Mouse (Mus musculus) neural tube, embryonic 10.5 days (tissue): Measurements from ENCODE around the gene Minos1.

ENCODE experiments used
- DNase-seq: peaks from one replicate; pipeline ENCODE4 v3.0.0-alpha.2; 2017; ENCODE audit warnings: low spot score; ENCODE audit errors: extremely low spot score

Minos1 gene

DNA sequence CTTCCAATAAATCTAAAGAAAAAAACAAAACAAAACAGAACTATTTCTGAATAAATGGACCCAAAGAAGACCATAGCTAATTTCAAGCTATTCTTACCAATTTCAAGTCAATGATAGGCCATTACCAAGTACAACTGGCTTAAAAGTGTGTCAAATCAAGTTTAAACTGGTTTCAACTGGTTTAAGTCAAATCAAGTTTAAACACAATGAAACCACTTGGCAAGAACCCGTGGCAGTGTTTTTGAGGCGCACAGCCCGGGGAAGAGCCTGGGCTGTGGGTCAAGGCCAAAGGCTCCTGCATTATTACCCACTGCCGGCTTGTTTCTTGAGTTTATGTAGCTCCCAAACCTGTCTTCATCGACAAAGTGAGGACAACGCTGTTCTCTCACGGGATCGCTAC is 30.6 kb downstream of the Minos1 start:
- no peak for DNase-seq

DNA sequence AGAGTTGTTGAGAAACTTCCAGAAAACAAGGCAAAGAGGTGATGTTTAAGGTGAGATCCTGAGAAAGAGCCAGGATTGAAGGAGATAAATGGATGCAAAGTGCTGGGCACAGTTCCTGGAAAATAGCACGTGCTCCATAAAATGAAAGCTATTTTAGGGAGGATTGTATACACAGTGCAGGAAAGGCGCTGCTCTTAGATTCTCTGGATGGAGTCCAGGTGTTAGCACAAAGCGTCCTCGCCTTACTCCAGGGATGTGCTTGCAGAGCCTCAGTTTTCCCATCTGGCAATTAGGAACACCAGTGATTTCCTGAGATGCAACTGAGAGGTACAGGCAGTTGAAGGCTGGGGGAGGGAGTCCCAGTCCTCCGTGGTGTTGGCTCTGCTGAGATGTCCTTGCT is 34.7 kb downstream of the Minos1 start:
- DNase-seq: no peak

DNA sequence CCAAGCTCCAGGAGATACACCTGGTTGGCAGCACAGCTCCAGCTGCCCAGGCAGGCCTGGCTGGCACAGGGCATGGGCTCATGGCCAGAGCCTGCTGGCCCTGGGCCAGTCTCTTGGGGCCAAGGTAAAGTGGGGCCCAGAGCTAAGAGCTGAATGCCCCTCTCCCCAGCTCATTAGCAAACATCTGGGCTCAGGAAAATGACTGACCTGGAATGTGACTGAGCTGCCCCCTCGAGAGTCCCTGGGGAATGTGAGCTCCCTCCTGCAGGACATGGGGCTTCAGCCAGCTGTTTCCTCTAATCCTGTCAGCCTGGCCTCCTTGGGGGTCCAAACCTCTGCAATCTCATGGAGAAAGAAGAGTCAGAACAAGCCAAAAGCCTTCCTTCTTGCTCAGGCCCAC is 35.5 kb downstream of the Minos1 start:
- DNase-seq: no peak

DNA sequence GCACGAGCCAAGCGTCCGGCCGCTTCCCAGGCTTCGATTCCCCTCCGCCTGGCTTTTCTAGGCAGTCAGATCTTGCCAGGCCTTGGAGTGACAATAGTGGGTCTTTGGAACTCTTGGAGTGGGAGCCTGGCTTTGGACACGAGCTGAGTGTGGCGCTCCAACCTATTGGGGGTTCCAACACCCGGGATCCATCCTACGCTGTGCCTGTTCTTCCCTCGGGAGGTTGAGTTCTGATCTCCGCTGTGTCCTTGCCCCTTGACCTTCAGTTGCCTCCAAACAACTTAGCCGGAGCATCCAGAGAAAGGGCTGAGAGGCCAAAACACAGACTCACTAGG is 37.8 kb downstream of the Minos1 start:
- DNase-seq: no peak

DNA sequence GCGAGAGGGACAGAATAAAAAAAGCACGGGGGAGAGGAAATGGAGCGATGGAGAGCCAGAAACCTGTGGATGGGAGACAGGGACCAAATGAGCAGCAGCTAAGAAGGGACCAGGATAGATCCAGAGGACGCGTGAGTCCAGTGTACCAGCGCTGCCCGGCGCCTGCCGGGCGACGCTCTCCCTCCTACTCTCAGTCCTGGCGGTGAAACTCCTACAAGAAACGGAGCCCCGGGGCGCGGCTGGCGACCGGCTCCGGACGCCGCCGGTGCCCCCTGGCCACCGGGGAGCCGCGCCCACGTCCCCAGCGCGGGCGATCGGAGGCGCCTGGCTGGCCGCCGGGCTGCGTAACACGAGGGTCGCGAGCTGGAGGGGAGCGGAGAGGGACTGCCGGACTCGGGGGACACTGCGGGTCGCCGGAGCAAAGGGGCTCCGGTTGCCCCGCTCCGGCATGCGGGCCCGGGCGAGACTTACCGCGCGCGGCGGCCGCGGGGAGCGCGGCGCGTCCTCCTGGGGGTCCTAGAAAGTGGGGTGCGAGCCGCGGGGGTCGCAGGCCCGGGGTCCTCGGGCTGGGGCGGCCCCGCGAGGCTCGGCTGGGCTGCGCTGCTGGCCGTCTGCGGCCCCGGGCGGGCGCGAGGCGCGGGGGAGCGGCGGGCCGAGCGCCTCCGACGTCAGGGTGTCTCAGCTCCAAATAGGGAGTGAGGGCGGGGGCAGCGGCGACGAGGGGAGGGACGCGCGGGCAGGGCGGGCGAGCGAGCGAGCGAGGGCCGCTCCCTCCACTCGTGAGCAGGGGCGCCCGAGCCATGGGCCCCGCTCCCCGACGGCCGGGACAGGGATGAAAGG is 38.3 kb downstream of the Minos1 start, which contains the start of gene Nbl1:
TSS of gene Nbl1 (minus strand) at position 638 of the 840 bp plus-strand sequence.
- peak; percentile 55 for DNase-seq

DNA sequence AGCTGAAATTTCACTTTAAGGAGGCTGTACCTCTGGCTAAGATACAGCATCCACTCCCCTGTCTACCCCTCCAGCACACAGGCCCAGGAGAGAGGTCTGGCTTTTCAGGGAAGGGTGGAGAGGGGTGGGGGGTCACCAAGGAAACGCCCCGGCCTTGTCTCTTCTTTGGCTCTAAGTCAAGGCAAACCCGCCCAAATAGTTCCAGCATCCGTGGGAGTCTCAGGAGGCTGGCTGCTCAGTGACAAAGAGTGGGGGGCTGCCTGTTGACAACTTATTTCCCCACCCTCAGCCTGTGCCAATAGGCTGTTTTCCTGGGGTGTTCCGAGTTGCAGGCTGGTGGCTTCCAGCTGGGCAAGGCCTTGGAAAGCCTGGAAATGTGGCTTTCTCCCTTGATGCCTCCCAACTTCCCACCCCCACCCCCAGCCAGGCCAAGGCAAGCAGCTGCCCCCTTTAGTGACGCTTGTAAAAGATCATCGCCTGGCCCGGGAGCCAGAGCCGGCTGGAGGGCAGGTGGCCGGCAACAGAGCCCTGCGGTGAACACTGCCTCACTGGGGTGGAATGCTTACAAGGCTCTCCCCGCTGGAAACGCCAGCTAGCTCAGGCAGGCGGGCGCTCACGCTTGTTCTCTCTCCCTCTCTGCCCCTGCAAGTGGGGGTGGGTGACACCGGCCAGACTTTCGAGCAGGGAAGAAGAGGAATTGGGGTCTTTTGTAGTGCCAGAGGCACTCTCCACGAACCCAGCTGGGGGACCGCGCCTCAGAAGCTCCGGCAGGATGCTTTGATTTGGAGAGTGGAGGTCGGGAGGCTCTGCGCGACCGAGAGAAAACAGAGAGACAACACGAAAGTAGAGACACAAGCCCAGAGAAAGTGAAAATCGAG is 39.2 kb downstream of the Minos1 start:
- peak; percentile 65 for DNase-seq

DNA sequence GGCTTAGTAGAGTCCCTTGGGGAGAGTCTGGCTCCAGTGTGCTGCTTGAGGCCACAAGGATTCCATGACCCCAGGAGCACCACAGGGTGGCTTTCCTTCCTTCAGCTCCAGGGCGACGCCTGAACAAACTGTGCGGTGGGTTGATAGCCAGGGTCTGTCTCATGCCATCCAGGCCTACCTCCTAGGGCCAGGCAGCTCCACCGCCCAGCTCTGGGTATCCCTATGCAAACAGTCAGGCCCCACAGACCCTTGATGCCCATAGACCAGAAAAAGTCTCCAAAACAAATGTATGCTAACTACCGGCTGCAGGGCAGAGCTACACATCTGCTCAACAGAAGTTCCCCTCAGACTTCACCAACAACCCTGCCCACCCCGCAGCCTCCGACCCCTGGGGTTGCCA is 39.8 kb downstream of the Minos1 start:
- peak; percentile 43 for DNase-seq

DNA sequence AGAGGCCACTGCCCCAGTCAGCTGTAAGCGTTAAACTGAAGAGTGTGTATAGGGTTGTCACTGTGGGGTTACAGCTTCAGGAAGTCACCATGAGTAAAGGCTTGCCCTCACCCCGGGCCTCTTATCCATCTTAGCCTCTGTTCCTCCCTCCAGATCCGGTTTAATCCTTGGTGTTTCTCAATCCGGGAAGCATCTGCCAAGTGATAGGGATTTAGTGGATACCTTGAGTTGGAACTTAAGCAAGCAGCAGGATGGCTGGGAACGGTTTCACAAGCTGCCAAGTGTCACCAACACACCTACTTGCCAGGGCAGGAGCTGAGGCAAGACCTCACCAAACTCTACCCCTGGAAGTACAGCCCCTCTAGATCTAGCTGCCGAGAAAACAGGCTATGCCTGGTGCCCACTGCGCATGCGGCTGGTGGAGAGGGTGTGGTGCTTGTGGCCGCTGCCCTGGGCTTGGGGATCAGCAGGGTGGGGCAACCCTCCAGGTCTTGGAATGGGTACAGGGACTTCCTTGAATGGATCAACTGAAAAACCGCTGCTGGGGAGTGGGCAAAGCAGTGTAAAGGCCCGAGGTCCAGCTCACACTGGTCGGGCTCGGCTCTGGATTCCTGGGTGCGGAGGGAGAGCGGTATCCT is 40.5 kb downstream of the Minos1 start:
- DNase-seq: no peak

DNA sequence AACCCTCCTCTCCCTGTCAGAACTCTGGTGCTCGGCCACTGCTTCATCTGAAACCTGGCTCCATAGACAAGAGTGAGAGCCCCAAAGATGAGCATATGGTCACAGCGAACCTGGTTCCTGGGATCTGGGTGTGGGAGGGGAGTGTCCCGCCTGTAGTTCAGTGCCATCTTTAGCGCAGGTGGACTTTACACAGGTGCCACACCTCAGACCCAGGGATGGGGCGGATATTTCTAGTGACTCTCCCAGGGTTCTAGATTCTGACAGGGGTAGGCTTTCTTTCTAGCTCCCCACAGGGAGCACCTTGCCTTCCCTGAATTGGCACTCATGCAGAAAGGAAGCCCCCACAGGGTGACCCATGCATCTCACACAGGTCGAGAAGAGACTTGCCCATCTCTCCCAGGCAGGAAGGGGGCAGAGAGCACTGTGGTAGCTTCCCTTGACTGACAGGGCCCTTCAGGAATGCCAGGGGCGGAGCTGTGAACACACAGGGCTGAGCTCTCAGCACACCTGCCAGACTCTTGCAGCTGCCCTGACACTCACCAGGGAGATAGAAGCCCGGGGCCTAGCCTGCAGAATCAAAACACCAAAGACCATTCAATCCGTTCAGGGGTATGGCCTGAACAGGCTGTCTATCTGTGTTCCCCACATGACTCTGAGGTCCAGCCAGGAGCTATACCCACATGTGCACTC is 41.8 kb downstream of the Minos1 start:
- no peak for DNase-seq

DNA sequence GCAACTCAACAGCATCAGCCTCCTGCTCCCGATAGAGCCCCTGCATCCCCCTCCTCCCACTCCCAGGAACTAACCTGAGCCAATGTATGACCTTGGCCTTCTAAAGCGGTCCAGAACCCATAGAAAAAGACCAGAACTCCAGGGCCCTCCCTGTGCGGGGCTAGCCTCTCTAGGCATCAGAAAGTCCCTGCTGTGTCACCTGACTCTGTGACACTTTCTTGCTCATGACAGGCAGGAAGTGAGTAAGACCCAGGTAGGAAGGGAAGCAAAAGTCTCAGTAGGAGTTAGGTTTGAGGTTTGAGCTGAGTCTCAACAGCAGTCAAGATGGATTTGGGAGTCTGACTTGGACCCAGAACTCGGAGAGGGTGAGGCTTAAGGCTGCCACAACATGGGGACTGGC is 43.9 kb downstream of the Minos1 start:
- DNase-seq: no peak

DNA sequence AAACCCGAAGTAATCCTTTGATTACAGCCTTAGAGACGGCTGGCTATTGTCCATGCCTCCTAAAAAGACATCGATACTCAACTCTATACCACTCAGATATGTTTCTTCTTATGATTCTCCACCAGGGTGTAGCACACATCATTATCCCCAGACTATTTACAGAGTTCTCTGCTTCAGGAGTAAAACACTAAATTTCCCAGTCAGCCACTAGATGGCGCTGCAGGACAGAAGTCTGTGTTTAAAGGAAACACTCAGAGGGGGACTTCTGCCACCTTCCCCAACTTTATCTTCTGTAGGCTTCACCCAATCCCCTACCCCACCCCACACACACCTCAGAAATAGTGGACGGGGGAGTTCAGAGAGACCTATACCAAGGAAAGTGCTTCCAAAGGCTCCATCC is 44.9 kb downstream of the Minos1 start:
- DNase-seq: peak; percentile 88

DNA sequence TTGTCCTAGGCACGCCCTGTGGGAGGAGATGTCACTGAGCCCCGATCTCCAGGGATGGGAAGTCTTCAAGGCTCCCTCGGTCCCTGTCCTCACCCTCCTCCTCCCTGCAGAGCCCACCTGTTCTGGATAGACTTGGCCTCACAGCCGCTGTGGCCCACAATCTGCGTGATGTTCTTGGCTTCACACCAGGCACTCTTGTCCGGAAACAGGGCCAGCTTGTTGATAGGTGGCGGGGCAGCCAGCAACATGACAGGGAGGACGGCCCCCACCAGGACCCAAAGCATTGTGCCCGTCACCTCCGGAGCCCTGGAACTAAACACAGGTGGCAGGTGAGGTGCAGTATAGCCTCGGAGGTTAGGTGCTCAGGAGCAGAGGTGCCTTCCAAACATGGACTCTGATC is 45.6 kb downstream of the Minos1 start:
- no peak for DNase-seq

DNA sequence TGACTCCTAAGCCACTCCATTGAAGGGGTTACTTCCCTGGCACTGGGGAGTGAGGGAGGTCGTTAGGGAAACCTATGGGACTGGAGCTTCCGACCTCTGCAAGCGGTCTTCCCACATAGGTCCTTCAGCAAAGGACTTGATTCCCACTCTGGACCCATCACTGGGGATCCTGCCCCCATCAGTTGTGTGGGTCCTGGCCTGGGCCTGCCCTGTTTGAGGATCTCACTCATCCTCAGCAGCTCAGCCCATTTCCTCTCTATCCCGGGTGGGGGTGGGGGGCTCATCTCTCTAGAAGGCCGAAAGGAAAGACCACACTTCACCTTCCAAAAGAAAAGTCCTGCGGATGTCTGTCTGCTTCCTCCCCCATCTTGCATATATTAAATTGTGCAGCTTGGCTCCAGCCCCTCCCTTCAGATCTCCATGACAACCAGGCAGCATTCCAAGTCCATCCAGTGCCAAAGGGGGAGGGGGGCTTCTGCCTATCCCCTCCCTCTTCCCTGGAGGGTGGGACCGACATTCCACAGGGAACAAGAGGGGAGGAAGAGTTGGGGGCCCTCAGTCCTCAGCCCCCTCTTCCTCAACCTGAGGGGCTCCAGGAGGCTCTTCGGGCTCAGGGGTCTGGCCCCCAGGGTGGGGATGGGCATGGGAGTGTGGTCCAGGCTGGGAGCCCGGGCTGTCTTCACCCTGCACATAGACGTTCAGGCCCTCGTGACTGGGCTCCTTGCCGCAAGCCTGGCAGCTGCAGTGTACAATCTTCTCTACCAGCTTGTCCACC is 47.9 kb downstream of the Minos1 start:
- DNase-seq: peak; percentile 43

DNA sequence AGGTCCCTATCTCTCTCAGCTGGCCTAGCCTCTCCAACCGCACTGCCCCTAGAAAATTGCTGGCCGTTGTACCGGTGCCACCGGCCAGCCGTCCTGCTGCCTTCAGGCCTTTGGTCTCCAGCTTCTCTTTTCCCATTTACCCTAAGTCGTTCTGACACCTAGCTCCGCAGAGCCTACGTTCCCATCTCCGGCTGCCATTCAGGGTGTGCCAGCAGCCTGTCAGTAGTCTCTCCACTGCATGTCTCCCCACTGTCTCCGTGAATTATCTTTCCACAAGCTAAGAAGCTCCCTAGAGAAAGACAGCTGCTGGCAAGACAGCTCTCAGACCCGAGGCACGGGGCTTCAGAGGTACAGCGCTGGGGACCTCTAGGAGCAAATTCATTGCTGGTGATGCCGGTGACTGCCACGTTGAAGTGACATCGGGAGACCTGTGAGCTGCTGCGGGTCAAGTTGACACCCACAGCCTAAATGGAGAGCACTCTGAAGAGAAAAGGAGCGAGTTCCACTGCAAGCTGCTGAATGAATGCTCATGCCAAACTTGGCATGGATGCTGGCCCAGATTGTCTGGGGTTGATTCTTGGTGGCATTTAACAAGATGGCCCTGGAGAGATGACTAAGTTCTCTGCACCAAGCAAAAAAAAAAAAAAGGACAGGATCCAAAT is 49.5 kb downstream of the Minos1 start:
- no peak for DNase-seq

DNA sequence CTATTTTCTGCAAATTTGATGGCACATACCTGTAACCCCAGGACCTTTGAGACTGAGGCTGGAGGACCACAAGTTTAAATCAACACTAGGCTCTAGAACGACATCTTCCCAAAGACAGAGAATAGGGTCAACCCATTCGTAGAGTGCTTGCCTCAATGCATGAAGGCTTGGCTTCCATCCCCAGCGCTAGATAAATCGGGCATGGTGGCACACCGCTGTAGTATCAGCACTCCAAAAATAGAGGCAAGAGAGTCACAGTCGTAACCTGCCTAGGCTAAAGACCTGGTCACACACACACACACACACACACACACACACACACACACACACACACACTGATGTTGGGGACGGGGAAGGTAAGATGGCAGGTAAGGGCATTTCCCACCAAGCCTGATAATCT is 50.7 kb downstream of the Minos1 start:
- DNase-seq: no peak

DNA sequence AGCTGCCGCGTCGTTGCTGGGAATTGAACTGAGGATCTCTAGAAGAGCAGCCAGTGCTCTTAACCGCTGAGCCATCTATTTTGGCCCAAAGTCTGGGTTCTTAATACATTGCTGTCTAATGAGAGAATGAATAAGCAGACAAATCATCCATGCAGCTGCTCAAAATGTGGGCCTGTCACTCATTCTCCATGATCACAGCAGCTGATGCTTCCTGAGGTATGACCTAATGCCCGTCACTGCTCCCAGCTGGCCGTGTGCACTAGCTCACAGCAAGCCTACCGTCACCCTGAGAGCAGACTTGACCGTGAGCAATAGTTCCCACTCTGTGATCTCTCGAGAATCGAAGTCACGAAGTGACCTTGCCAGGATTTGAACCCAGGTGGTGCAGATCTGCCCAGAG is 51.5 kb downstream of the Minos1 start:
- no peak for DNase-seq

DNA sequence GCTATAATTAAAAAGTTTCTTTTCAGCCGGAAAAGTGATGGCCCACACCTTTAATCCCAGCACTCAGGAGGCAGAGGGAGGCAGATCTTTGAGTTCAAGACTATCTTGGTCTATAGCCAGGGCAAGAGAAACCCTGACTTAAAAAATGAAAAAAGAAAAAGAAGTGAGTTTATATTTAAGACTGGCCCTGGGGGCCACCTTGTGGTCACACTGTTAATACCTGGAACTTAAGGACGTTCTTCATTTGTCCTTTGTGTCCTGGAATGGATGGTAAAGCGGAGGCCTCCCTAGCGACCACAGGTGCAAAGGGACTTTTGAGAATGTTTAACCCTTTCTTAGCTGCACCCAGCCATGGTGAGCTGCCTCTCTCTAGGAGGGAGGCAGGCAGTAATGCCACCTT is 52.2 kb downstream of the Minos1 start:
- DNase-seq: no peak

DNA sequence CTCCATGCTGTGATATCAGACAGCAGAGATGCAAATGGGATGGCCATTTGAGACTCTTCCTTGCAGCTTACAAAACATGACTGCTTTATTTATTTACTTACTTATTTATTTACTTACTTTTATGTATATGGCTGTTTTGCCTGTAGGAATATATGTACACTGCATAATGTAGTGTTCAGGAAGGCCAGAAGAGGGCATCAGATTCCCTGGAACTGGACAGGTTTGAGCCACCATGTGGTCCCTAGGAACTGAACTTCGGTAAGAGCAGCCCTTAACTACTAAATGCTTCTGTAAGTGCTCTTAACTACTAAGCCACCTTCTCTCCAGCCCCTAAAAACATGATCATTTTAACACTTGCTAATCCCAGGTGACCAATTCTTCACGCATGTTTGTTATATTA is 52.6 kb downstream of the Minos1 start:
- DNase-seq: no peak

DNA sequence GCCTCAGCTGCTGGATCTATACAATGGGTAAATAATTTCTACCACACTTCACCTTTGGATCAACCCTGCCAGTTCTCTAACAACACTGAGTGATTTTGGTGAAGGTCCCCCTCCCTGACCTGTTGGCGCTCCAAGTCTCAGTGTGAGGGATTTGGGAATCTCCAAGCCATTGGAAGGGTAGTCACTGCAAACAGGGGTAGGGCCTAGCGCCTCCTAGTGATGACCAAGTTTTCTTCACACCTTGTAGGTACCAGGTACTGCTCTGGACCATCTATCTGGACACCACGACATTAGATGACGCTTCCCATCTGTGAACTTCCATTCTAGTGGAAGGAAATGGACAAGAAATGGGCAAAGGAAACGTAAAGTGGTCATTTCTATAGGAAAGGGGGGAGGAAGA is 55.0 kb downstream of the Minos1 start:
- no peak for DNase-seq

DNA sequence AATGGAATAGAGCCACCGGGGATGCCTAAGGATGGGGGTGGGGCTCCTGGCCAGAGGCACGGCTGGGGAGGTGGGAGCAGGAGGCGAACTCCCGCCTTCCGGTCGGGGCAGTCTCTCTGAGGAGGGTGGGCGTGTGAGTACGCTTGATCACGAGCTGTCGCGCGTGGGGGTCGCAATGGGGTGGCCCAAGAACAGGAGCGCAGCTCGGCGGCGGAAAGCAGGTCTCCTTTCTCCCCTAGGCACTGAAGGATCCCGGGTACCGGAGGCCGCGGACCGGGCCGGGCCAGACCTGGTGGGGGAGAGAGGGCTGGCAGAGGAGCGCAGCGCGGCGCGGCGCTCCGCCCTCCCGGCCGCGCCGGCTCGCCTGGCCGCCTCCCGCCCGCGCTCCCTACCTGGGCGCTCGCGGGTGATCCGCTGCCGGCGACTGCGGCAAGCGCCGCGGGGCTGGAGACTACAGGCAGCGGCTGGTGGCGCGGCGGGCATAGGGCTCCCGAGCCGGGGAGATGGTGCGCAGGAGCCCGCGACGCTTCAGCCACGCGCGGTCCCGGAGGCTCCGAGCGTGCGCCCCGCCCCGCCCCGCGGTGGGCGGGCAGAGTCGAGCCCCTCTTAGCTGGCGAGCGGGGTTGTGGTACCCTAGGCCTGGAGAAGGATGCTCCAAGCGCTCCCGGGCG is 55.7 kb downstream of the Minos1 start, which contains the start of gene Htr6:
TSS of gene Htr6 (minus strand) at position 530 of the 671 bp plus-strand sequence.
- DNase-seq: peak; percentile 32
